Mouse (Mus musculus): ENCODE results near the gene G2e3. TPM values are rescaled to one million over a fixed set of nuclear protein-coding genes. Genes with fewer than 3 reads are reported as not detected.

The G2e3 gene
- total RNA-seq (2021) = 10 to 100 TPM; 10.7 to 13.8 TPM
- long read RNA-seq, experiment 1, full-length matches to known transcripts = 7 of 10 reads
- long read RNA-seq, experiment 1, partial matches to known transcripts = 3 of 10 reads
- long read RNA-seq, experiment 1, other reads (novel, unspliced or antisense) = 0 of 10 reads
- long read RNA-seq, experiment 2, full-length matches to known transcripts = 3 of 4 reads
- long read RNA-seq, experiment 2, partial matches to known transcripts = 0 of 4 reads
- long read RNA-seq, experiment 2, other reads (novel, unspliced or antisense) = 1 of 4 reads

DNA sequence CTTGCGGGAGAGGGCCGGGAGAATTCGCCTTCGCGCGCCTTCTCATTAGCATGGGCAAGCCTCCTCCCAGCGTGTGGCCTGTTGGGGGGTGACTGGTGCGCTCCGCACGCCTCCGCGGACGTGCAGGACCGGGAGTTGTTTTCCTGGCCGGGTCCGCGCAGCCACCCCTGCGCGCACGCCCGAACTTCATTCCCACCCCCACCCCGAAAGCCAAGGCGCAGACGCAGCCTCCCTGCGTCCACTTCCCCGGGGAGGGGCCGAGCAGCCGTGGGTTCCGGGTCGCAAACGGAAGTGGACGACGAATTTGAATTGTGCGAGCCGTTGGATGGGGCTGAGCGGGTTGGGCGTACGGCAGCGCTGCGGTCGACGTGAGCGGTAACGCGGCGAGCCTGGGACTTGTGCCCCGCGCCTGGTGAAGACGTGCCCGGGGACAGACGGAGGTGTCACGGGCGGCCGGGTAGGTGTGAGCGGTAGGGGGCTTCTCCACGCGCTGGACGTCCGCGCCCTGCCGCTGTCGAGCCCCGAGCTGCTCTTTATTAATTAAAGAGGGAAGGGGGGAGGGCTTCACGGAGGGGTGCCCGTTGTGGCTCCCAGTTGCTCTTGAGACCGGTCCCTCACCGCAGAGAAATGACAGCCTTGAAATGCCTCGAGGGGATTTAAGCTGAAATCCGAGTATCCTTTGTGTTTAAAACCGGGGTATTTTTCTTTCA is at the start of gene G2e3:
G2e3 (plus strand) TSS at position 74 of the 710 bp plus-strand sequence.
- peak; percentile 93 for DNase-seq

DNA sequence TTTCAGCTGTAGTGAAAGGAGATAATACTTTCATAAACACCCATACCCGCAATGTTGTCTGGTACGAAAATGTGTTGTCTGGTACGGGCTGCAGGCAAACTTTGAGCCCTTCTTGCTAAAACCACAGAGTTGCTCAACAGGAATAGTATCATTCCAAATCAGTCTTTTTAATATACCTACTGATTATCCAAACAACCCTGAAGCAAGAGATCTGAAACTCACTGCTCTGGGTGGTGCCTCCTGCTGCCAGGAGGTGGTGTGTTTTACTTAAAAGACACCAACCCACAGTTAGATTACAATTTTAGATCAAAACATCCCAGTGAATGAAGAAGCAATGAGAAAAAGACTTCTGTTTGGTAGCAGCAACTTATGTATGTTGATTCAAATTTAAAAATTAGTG is 24.3 kb upstream of the G2e3 start:
- DNase-seq = no peak

DNA sequence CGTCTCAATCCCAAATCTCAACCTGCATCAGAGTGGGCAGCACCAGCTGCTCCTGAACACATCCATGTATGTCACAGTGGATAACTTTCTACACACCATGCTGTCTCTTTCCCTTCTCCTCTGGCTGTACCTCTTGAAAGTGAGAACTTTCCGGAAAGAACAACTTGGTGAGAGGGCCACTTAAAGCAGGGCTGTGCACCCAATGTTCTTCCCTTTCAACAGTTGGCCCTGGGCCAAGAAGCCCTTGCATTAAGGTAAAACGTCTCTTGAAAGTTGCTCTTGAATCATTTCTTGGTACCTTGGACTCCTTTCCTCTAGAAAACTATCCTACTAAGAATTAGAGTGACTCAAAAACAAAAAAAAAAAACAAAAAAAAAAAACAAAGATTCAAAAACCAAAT is 21.0 kb upstream of the G2e3 start:
- no peak for DNase-seq

DNA sequence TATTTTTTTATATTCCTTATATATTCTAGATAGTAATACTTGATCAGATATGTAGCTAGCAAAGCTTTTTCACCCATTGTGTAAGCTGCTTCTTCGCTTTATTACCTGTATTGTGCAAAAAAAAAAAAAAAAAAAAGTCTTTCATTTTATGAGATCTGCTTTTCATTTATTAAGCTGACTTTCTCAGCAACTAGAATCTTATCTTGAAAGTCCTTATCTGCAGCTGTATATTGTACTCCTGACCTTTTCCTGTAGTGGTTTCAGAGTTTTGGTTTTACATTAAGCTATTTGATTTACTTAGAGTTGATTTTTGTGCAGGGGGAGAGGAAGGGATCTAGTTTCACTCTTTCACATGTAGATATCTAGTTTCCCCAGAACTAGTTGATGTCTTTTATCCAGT is 10.8 kb upstream of the G2e3 start:
- DNase-seq = no peak

DNA sequence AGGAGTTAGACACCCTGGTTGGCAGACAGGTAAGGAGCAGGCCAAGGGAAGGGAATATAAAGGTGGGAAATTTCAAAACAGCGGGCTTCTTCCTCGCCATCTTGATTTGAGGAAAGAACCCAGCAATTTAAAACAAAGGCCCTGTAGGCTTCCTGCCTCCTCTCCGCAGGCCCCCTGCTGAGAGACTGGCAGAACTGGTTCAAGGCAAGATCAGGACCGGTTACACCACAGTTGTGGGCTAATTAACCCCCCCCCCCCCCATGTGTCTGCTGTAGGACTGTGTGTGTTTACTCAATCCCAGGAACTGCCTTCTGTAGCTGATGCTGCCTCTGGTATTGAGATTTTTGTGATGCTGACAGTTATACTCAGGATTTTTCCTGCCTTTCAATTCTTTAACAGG is 1.7 kb upstream of the G2e3 start:
- no peak for DNase-seq

DNA sequence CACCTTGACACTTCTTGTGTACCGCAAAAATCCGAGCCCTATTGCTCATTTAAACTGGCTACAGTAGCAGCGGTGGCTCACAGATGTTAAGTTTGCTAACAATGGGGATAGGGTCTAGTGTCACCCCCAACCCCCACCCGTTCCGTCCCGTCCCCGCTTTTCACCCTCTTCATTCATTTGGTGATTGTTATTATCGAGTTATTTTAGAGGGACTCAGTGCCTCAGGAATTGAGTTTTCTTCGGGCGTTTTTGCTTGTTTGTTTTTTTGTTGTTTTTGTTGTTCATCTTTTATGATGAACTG is 787 bp downstream of the G2e3 start:
- peak; percentile 15 for DNase-seq

GRCm38 (mm10) chr12:51355296-51355695 is 7.4 kb downstream of the G2e3 start:
- peak; percentile 15 for DNase-seq

GRCm38 (mm10) chr12:51361294-51361693 is 13.4 kb downstream of the G2e3 start:
- no peak for DNase-seq

DNA sequence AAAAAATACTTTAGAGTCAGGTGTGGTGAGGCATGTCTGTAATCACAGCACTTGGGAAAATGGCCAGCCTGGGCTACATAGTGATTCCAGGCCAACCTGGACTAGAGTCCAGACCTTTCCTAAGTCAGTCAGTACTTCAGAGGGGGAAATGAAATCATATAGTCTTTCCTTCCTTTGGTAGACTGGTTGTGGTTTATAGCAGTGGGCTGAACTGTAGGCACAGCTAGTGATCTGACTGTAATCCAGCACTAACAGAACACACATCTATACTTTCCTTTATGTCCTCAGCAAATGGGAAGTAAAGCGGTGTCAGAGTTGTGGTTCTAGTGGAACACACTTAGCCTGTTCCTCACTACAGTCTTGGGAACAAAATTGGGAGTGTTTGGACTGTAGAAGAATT is 15.0 kb downstream of the G2e3 start:
- no peak for DNase-seq

DNA sequence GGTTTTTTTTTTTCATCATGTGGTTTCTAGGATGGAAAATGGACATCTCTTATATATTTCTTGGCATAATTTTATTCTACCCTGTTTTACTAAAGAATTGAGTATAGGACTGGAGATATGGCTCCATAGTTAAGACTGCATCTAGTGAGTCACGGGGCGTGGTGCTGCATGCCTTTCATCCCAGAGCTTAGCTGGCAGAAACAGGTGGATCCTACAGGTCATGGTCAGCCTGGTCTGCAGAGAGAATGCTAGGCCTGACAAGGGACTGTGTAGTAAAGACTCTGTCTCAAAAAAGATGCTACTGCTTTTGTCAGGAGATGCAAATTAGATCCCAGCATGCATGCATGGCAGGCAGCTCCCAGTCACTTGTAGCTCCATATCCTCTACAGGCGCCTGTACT is 20.6 kb downstream of the G2e3 start:
- DNase-seq = no peak

DNA sequence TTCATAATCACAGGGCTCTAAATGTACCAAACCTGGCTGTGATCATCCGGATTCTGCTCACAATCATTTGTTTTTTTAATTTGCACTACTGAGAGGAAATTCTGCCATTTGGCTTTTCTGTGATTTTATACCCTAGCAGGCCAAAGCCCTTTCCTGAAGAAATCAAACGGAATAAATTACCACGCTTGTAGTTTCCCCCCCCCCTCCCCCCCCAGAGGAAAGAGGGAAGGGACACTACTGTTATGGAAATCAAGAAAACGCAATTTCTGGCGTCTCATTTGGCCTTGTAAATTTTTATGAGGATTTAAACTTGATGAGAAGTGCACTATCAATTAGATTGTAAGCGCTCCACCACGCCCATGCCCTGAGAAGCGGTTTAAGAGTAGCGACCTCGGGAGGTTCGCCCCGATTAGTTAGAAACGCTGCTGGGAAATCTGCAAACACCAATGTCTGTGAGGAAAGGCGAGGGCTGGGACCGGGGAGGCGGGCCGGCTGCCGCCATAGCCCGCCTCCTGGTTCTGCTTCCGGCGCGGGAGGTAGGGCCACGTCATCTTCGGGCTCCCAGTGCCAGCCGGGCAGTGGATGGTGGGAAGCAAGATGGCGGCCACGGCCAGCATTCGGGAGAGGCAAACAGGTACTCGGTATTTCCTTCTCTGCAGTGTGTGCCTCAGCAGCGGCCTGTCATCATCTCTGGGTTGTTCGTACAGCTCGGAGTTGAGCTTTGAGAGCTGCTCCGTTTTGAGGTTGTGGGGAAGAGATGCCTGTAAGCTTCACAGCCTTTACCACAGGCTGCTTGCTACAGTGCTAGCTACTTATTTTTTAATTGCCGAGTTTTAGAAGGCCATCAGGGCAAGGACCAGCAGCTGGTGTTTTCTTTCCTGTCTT is 29.4 kb downstream of the G2e3 start, which contains the start of gene Scfd1:
Scfd1 (plus strand) TSS at position 508 of the 885 bp plus-strand sequence.
- DNase-seq = peak; percentile 96

GRCm38 (mm10) chr12:51377888-51378190 is 30.0 kb downstream of the G2e3 start:
- no peak for DNase-seq

- DNase-seq = no peak
Measured at GRCm38 (mm10) chr12:51399871-51400270, 52.0 kb downstream of the G2e3 start.

DNA sequence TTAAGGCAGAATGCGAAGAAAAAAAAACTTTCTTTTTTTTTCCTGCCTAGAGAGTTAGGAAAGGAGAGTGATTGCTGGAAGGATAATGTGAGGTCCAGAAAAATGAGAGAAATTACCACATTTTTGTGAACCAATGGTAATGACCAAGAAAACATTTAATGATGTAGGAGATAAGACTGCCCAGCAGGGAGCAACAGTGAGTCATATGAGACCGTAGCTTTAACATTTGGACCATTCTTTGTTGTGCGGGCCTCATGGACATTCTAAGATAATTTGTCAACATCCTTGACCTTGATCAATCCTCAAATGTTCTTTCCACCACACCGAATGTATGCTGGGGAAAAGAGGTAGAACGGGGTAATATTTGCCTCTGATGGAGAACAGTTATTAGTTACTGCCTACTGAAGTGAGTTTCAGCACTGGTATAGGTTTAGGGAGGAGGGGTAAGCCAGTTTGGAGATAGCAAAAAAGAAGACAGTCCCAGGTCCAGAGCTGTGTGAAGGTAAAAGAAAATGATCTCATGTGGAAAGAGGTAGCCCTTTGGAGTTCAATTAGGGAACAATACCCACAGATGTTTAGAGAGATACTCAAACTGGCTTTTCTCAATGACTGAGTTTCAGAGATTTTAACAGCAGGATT is 54.3 kb downstream of the G2e3 start:
- peak; percentile 28 for DNase-seq

DNA sequence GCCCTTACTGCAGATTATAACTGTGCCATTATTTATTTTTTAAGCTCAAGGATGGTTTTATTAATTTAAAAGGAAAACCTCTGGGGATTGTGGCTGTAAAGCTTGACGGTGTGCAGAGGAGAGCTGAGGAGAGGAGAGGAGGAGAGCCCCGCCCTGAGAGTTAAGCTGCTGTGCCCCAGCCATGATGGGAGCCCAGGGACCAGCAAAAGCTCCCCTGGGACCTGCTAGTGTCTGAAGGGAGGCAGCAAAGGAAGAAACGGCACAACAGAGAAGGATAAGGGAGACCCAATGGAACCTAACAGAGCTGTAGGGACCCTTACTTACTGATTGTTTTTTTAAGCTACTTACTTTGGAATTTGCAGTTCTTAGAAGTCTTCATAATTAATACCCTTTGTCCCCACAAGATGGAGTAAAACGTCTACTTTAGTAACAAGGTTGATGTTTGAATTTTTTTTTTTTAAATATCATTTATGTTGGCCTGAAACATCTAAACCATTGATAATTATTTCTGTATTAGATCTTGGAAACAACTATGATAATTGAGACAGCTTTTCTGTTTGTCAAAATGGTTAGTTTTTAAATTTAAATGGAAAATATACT is 56.2 kb downstream of the G2e3 start:
- no peak for DNase-seq

DNA sequence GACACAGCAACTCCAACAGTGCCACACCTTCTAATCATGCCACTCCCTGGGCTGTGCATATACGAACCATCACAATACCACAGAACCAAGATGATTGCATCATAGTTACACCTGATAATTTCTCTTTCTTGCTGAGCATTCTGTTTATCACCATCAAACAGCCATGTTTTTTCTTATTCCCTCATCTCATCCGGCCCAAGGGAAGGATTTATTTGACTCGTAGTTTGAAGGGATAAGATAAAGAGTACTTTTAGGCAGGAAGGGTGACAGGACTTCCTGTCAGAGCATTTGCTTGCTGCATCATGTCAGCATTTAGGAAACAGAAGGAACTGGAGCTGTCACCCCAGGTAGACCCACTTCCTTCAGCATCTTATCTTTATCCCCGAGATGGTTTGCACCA is 63.5 kb downstream of the G2e3 start:
- no peak for DNase-seq

Other genes starting within 250 kb of the G2e3 start
- gene Scfd1, start 29.4 kb downstream of the G2e3 start, total RNA-seq (2021) = 10 to 100 TPM; 55.9 to 60.7 TPM
- gene Coch, start 245.3 kb downstream of the G2e3 start, total RNA-seq (2021) = 1 to 10 TPM in 1 of 2 experiments, under 1 TPM in 1; 0.33 to 2.1 TPM

All from adrenal gland, postnatal 10 days (tissue).